Comparison of ENCODE assay signal across 8 mouse cellular contexts in genomic region chr16:28928815-28929685, GRCm38 (mm10). TPM values are rescaled to one million over a fixed set of nuclear protein-coding genes. Genes with fewer than 3 reads are reported as not detected.
A peak's percentile ranks its signal among the peaks of the same experiment; 100 is the strongest.
DNase-seq lines count a peak whose midpoint lies in the region; ATAC-seq lines count a peak whose summit lies in the region.

Mb21d2 (minus strand) TSS chr16:28929673.

- peaks cover 11% of the 10 kb centered on the region for H3K4me1 ChIP-seq in intestine, embryonic 16.5 days (ENCODE audit: control insufficient read depth, insufficient read depth, low read length)

- H3K9ac ChIP-seq in intestine, embryonic 16.5 days (ENCODE audit: low read depth, low read length), result peak within 1 kb of the TSS; percentile 85

- no peaks in the 10 kb centered on the region for H3K27me3 ChIP-seq in intestine, embryonic 16.5 days (replicated peaks; ENCODE audit: control insufficient read depth, insufficient read depth, low read length)

- no peaks in the 10 kb centered on the region for H3K9me3 ChIP-seq in intestine, embryonic 16.5 days (ENCODE audit: control insufficient read depth, low read length)

- peak; percentile 57 for ATAC-seq in intestine, embryonic 16.5 days

- H3K27ac ChIP-seq in intestine, embryonic 16.5 days (ENCODE audit: low read length), result peak within 1 kb of the TSS; percentile 91

- DNase-seq in adrenal gland, postnatal 36 days, result peak; percentile 62 to 70
- peak; percentile 32 for DNase-seq in embryo, embryonic 11.5 days (ENCODE audit: low read depth, low spot score)
- DNase-seq in gastrocnemius, postnatal 4 days (ENCODE audit: low spot score in 2 of 2), result peak; percentile 43 to 58
- peak; percentile 42 to 54 for DNase-seq in left cerebral cortex, adult 9 months (ENCODE audit: low spot score in 2 of 2)
- peak; percentile 67 to 73 for DNase-seq in lung, postnatal 4 days
- DNase-seq in right cerebral cortex, postnatal 36 days (ENCODE audit: low spot score in 2 of 2), result peak; percentile 43 to 45
- no peak for DNase-seq in spleen, adult 18-20 months

- no peaks in the 10 kb centered on the region for H3K36me3 ChIP-seq in intestine, embryonic 16.5 days (ENCODE audit: control insufficient read depth, insufficient read depth, low read length)

- under 1% methylated on average over 73 of the region's 73 CpGs for WGBS in intestine, embryonic 16.5 days

- peak within 1 kb of the TSS; percentile 81 for H3K4me2 ChIP-seq in intestine, embryonic 16.5 days (ENCODE audit: low read depth, low read length)

- peak within 1 kb of the TSS; percentile 93 for H3K4me3 ChIP-seq in intestine, embryonic 16.5 days (ENCODE audit: low read length)

RNA-seq across cellular contexts. Expression of gene Mb21d2, which starts in this region (rescaled TPM):
- 10 to 100 TPM; 12.2 to 14.4 TPM for total RNA-seq in adrenal gland, postnatal 36 days (2021)
- 10 to 100 TPM; 11.4 to 12.5 TPM for total RNA-seq in gastrocnemius, postnatal 4 days (2021)
- 6.6 and 7.2 TPM in 2 replicates for polyA plus RNA-seq in intestine, embryonic 16.5 days (2015; fragmentation: Nextera tagmentation; extraction: Ambion mirVana)

Comparison
In these comparisons a context has a peak if more than half of its experiments do, and no peak if none do; other contexts are left out.
1. DNase-seq: peak in adrenal gland, postnatal 36 days (2 of 2), embryo, embryonic 11.5 days (single experiment), gastrocnemius, postnatal 4 days (2 of 2), left cerebral cortex, adult 9 months (2 of 2), lung, postnatal 4 days (2 of 2) and right cerebral cortex, postnatal 36 days (2 of 2); none in spleen, adult 18-20 months (0 of 2).